Mouse (Mus musculus) layer of hippocampus, adult 9-11 months (tissue): ENCODE measurements at regions not wholly inside any gene's neighbourhood (a gene's known extent, or its start where the extent isn't known, plus 50 kb on each side); places are given as distances from the start of the nearest gene placed in this dataset.

ENCODE experiments used
- DNase-seq: peaks from one replicate; pipeline ENCODE4 v3.0.0; 2022

DNA sequence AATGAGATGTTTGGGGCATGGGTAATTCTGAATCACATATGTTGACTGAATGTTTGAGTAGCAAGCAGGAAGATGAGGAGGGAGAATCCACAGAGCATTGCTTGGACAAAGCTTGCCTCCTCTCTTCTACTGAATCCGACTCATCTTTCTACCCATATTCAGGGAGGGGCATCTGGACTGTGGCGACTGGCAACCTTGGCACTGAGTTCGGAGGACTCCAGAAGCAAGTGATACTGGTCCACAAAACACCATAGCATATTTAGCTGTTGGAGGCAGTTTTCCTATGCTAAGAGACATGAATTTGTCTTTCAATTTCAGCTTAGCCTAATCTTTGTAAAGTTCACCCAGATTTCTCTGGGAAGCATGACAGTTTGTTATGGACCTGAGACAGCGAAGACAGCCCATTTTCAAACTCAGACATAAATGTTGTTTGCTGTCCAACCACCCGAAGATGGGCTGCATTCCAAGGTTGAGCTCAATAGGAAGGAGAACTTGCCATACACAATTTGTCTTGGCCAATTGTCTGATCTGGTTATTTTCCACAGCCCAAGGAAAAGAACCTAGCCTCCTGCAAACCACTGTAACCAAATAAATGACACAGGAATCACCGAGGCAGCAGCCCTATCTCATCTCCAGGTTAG is 224.0 kb upstream of the Pld5 start:
- no peak for DNase-seq

GRCm38 (mm10) chr1:176468560-176468959 is 193.4 kb upstream of the Pld5 start:
- DNase-seq, result no peak

DNA sequence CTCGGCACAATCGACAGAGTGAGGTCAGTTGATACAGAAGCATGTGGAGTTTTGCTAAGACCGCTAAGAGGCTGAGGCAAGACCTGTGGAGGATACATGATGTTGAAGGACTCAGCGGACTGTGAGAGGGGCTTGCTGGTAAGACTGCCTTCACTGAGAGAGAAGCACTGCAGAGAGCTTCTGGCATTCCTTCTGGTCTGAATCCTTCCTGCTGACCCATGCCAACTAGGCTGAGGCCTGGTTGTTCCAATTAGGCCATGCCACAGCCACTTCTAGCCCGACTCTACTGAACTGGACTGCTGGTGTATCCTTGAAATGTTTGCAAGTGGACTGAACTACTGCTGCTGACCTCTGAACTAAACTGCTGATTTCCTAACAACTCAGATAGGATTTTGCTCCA is 187.0 kb upstream of the Pld5 start:
- DNase-seq, result no peak

DNA sequence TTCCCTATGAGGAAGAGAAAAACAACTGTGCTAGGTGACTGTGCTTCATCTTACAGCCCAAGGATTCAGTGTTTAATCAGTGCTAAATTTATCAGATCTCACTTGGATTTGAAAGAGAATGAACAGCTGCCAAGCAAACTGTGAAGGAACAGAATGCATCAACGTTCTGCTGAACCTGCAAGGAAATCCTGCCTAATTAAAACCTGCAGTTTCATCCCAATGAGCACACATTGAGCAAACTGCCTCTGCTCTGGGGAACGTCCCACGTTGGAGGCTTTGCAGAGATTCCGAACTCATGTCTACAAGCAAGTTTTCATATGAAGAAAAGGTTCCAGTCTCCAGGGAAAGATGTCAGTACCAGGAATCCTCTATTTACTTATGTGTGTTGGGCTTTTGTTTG is 171.6 kb upstream of the Pld5 start:
- peak; percentile 25 for DNase-seq

DNA sequence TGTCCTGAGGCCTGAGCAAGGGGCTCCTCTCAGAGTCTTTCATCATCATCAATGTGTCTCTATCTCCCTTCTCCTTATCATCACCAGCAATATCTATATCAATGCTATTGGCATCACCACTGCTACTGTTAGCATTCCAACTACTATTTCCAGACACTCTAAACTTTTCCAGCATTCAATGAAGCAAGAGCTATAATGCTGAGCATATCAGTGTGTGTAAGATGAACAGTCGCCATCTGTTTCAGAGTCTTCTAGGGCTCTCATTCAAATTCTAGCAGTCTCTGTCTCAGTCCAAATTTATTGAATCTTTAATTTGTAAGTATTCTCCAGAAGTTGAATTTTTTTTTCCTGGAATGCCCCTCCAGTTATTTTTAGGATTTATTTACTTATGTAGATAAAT is 168.6 kb upstream of the Pld5 start:
- no peak for DNase-seq

GRCm38 (mm10) chr1:176440254-176440653 is 165.1 kb upstream of the Pld5 start:
- no peak for DNase-seq

DNA sequence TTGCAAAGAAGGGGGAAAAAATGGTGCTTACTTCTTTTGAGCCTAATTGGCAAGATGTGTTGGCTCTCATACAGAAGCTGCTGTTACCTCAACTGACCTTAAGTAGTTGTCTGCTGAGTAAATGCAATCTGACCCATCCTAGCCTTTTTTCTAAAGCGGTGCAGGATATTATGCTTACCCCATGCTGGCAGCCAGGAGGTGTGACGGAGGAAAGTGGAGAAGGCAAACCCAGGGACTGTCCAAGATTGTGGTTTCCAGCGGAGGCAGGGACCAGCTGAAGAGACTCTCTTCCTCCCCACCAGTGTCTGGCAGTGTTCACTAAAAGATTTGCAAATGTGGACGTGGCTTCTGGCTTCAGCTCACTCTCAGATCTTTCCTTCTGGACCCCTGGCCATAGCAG is 152.7 kb upstream of the Pld5 start:
- DNase-seq, result no peak

DNA sequence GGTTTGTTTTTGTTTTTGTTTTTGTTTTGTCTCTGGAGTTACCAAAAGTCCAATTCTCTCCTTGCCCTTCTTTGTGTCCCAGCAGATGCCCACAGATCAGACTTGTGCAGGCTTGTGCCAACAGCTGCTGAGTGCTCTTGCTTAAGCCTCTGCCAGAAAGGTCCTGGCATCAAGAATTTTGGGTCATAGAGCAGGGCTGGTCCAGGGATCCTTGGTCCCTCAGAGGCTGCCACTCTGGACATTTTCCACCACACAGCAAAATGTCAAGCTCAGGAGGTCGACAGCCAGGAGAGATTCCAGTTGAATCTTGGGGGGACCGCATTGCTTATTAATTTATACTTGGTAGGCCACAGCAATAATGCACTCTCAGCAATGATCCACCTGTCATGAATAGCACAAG is 151.9 kb upstream of the Pld5 start:
- DNase-seq, result no peak

- DNase-seq, result no peak
Observed at GRCm38 (mm10) chr1:176417251-176417650, 142.1 kb upstream of the Pld5 start.

GRCm38 (mm10) chr1:176404128-176404527 is 129.0 kb upstream of the Pld5 start:
- no peak for DNase-seq

DNA sequence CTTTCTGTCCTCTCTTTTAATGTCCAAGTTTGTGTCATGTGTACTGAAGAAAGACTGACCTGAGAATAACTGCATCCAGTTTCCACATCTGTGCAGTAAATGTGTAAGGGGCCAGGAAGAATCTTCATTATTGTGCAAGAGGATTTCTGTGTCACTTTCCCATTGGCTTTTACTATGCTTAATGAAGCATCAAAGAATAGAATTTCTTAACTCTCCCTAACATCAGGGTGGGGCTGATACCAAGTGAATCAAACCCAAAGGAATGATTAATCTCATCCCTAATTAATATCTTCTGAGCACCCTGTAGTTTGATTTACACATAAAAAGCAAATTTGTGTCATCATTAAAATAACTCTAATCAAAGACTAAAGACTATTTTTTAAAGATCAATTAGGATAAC is 104.5 kb upstream of the Pld5 start:
- no peak for DNase-seq

GRCm38 (mm10) chr1:176366900-176367299 is 91.8 kb upstream of the Pld5 start:
- no peak for DNase-seq

- no peak for DNase-seq
Observed at GRCm38 (mm10) chr1:176360957-176361356, 85.8 kb upstream of the Pld5 start.

GRCm38 (mm10) chr1:176359992-176360724 is 85.0 kb upstream of the Pld5 start:
- no peak for DNase-seq

- DNase-seq, result peak; percentile 4
Observed at GRCm38 (mm10) chr1:176355342-176355741, 80.2 kb upstream of the Pld5 start.

GRCm38 (mm10) chr1:176354898-176355297 is 79.8 kb upstream of the Pld5 start:
- no peak for DNase-seq

DNA sequence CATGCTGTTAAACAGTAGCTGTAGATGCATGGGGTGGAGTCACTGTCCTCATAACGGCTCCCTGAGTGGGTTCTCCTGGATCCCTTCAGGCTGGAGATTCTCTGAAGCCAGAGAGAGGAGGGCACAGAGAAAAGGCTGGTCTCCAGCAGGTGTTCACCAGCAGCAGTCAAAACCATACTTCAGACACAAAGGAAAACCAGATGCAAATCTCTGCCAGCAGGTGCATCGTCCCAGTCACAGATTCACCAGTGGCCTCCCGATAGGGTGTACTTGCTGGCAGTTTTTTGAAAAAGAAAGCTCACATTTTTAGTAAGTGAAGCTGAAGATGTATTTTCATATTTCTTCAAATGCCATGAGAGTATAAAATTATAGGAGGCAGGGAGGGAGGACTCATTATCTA is 77.6 kb upstream of the Pld5 start:
- DNase-seq, result no peak

GRCm38 (mm10) chr1:176349909-176350495 is 74.9 kb upstream of the Pld5 start:
- DNase-seq, result no peak

DNA sequence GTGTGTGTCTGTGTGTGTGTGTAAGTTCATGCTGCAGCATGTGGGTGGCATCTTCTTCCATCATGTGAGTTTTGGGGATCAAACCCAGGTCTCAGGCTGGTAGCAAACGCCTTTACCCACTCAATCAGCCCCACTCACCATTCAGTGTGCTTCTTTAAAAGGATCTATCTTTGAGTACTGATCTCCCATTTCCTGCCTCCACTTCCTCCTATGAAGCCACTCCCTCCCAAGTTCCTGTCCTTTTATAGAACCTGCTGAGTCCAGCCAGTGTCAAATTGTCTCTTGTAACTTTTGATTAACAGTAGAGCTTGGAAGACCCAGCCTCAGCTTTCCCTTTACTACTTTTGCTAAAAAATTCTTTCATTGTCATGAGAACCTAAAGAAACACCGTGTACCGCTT is 73.0 kb upstream of the Pld5 start:
- no peak for DNase-seq

DNA sequence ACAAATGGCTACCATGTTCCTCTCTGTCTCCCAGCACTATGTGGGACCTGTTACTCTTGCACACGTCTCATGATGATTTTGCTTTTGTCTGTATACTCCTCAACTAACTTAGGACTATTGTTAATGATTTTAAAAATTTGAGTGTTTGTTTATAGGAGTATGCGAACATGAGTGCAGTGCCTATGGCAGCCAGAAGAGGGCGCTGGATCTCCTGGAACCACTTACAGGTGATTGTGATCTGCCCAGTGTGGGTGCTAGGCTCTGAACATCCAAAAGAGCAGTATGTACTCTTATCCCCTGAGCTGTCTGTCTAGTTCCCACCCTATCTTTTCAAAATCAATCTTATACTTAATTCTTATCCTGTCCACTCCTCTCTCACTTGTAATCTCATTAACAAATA is 56.2 kb upstream of the Pld5 start:
- DNase-seq, result no peak
